Mouse (Mus musculus) forebrain, embryonic 10.5 days (tissue): ENCODE results near the gene Helz2. TPM values are rescaled to one million over a fixed set of nuclear protein-coding genes. Genes with fewer than 3 reads are reported as not detected.
"Not testable (repeated sequence)": the region's sequence is repeated elsewhere in the genome, so short reads cannot be mapped to it uniquely, and the experiment has no call there.

Source experiments
- DNase-seq: peaks from one replicate; pipeline ENCODE4 v3.0.0-alpha.2; 2017; ENCODE audit warnings: low spot score; ENCODE audit errors: extremely low spot score
- H3K27ac ChIP-seq: fragments of 300-500 bp; sonication (generic); 2 replicates; pipeline ENCODE4 v1.5.1; 2016; ENCODE audit warnings: mild to moderate bottlenecking
- H3K27me3 ChIP-seq: fragments of 300-500 bp; sonication (generic); 2 replicates; pipeline ENCODE4 v1.6.1; 2016; ENCODE audit warnings: mild to moderate bottlenecking; ENCODE audit not compliant: poor library complexity, severe bottlenecking
- H3K36me3 ChIP-seq: fragments of 300-500 bp; sonication (generic); replicated peaks from 2 replicates; pipeline ENCODE4 v1.6.1; 2016; ENCODE audit warnings: mild to moderate bottlenecking, moderate library complexity
- H3K4me1 ChIP-seq: fragments of 300-500 bp; sonication (generic); 2 replicates; pipeline ENCODE4 v1.6.1; 2016
- H3K4me3 ChIP-seq: fragments of 300-500 bp; sonication (generic); 2 replicates; pipeline ENCODE4 v1.5.1; 2016; ENCODE audit warnings: mild to moderate bottlenecking, moderate library complexity
- H3K9me3 ChIP-seq: fragments of 300-500 bp; sonication (generic); 2 replicates; pipeline ENCODE4 v1.6.1; 2016; ENCODE audit warnings: mild to moderate bottlenecking, moderate library complexity
- WGBS: fragments of 180-500 bp; shearing (Covaris S2); methylation state at CpG from one replicate; pipeline ENCODE4 v1.1.7; 2016; 5-methylcytosine and 5-hydroxymethylcytosine counted together
- polyA plus RNA-seq: library from polyadenylated mRNA; unstranded; fragments of >200 nt; fragmentation: Nextera tagmentation; extraction: Ambion mirVana; gene quantifications from 2 replicates; pipeline ENCODE4 v1.2.1, GENCODE M21; 2016

Helz2 gene
- 0.69 and 0.77 TPM in 2 replicates for polyA plus RNA-seq

GRCm38 (mm10) chr2:181241602-181242313 is at the start of gene Helz2:
Helz2 (minus strand) TSS chr2:181242027.
- Histone ChIP-seq H3K27ac (peak within 1 kb of the TSS; percentile 71), H3K4me1 (peaks cover 34% of the 10 kb centered on the region), H3K27me3 (no peaks in the 10 kb centered on the region), H3K9me3 (no peaks in the 10 kb centered on the region), H3K4me3 (peak within 1 kb of the TSS; percentile 50), H3K36me3 (no peaks in the 10 kb centered on the region)
- WGBS: 14% methylated on average over 16 of the region's 16 CpGs
- DNase-seq: peak; percentile 31

DNA sequence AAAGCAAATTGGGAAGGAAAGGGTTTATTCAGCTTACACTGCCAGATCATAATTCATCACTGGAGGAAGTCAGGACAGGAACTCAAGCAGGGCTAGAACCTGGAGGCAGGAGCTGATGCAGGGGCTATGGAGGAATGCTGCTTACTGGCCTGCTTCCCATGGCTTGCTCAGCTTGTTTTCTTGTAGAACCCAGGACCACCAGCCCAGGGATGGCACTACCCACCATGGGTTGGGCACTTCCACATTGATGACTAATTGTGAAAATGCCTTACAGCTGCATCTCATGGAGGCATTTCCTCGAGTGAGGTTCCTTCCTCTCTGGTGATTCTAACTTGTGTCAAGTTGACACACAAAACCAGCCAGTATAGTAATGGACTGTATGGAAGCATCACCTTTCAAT is 49.1 kb upstream of the Helz2 start:
- WGBS: 79% methylated on average over 1 of the region's 1 CpGs
- no peaks in the 10 kb centered on the region for H3K9me3 ChIP-seq

GRCm38 (mm10) chr2:181288691-181289090 is 46.9 kb upstream of the Helz2 start:
- peaks cover 28% of the 10 kb centered on the region for H3K36me3 ChIP-seq
- 84% methylated on average over 3 of the region's 3 CpGs for WGBS
- no peak for DNase-seq
- peaks cover 25% of the 10 kb centered on the region for H3K4me1 ChIP-seq
- H3K4me3 ChIP-seq: peak overlapping the region; percentile 75
- no peaks in the 10 kb centered on the region for H3K9me3 ChIP-seq
- H3K27ac ChIP-seq: 0 out of 2 replicates have a peak overlapping the region, but pooled peaks have one; percentile 98
- H3K27me3 ChIP-seq: no peaks in the 10 kb centered on the region

More for the DNA sequence above, 49.1 kb upstream of the Helz2 start:
- Histone ChIP-seq H3K27me3 (no peaks in the 10 kb centered on the region), H3K36me3 (peaks cover 14% of the 10 kb centered on the region), H3K27ac (no peak overlapping the region), H3K4me1 (peaks cover 25% of the 10 kb centered on the region), H3K4me3 (no peak overlapping the region)
- DNase-seq: no peak

- WGBS: 9% methylated on average over 38 of the region's 38 CpGs
- DNase-seq: peak; percentile 91
- not testable (repeated sequence) for H3K27me3 ChIP-seq, H3K9me3 ChIP-seq
- Histone ChIP-seq H3K27ac (peak within 1 kb of the TSS; percentile 98), H3K36me3 (peaks cover 34% of the 10 kb centered on the region), H3K4me3 (peak within 1 kb of the TSS; percentile 75), H3K4me1 (peaks cover 25% of the 10 kb centered on the region)
These were observed 46.1 kb upstream of the Helz2 start, which contains the start of gene Gmeb2 for GRCm38 (mm10) chr2:181287958-181288350. Gmeb2 (minus strand) TSS chr2:181288035.

GRCm38 (mm10) chr2:181287338-181287957 is 45.6 kb upstream of the Helz2 start:
- WGBS: 2% methylated on average over 56 of the region's 71 CpGs

GRCm38 (mm10) chr2:181286629-181287337 is 45.0 kb upstream of the Helz2 start:
- H3K27me3 ChIP-seq: no peaks in the 10 kb centered on the region
- H3K27ac ChIP-seq: peak overlapping the region; percentile 98
- peak overlapping the region; percentile 75 for H3K4me3 ChIP-seq
- peaks cover 45% of the 10 kb centered on the region for H3K36me3 ChIP-seq
- DNase-seq: no peak
- 62% methylated on average over 6 of the region's 6 CpGs for WGBS
- no peaks in the 10 kb centered on the region for H3K9me3 ChIP-seq
- H3K4me1 ChIP-seq: peaks cover 25% of the 10 kb centered on the region

More at GRCm38 (mm10) chr2:181287338-181287957, 45.6 kb upstream of the Helz2 start:
- Histone ChIP-seq H3K27ac (peak overlapping the region; percentile 98), H3K4me1 (peaks cover 25% of the 10 kb centered on the region), H3K27me3 (no peaks in the 10 kb centered on the region), H3K4me3 (peak overlapping the region; percentile 75), H3K36me3 (peaks cover 38% of the 10 kb centered on the region), H3K9me3 (no peaks in the 10 kb centered on the region)
- peak; percentile 85 for DNase-seq

DNA sequence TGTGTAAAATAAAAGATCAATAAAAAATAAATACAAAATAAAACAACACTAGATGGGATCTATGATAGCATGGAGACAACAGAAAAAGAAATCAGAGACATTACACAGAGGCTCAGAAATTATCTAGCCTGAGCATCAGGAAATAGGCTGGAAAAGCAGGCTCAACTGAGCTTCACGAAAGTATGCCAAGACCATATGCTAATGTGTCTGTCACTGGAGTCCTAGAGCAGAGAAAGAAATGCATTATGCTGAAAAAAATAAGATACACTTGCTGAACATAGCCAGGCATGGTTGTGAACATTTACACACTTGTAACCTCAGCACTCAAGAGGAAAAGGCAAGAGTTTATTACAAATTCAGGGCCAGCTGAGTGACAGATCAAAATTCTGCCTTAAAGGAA is 38.1 kb upstream of the Helz2 start:
- Histone ChIP-seq H3K9me3 (no peaks in the 10 kb centered on the region), H3K27me3 (no peaks in the 10 kb centered on the region), H3K36me3 (peaks cover 89% of the 10 kb centered on the region), H3K4me1 (no peaks in the 10 kb centered on the region), H3K27ac (no peak overlapping the region), H3K4me3 (no peak overlapping the region)
- 98% methylated on average over 1 of the region's 1 CpGs for WGBS
- DNase-seq: no peak

DNA sequence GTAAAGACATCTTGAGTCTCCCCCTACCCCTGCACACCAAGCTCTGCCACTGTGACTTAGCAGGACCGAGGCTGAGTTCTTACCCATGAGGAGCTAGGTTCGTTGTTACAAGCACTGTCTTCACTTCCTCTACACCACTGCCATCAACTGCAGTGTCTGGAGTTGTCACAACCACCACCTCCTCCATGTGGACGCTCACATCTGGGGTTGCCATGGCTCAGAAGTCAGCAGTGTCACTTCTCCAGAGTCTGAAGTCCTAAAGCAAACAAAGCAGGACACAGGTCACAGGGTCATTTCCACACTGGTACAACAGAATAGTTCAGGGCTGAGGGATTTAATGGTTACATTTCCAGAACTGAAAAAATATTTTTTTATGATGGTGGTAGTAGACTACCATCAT is 36.0 kb upstream of the Helz2 start:
- no peak overlapping the region for H3K4me3 ChIP-seq
- no peak overlapping the region for H3K27ac ChIP-seq
- peaks cover 90% of the 10 kb centered on the region for H3K36me3 ChIP-seq
- H3K27me3 ChIP-seq: no peaks in the 10 kb centered on the region
- no peak for DNase-seq
- H3K4me1 ChIP-seq: no peaks in the 10 kb centered on the region
- H3K9me3 ChIP-seq: no peaks in the 10 kb centered on the region
- WGBS: 88% methylated on average over 3 of the region's 3 CpGs

- H3K4me1 ChIP-seq: no peaks in the 10 kb centered on the region
- no peak overlapping the region for H3K27ac ChIP-seq
- no peaks in the 10 kb centered on the region for H3K27me3 ChIP-seq
- no peaks in the 10 kb centered on the region for H3K9me3 ChIP-seq
- 89% methylated on average over 1 of the region's 1 CpGs for WGBS
- H3K36me3 ChIP-seq: peaks cover 87% of the 10 kb centered on the region
- no peak overlapping the region for H3K4me3 ChIP-seq
- no peak for DNase-seq
These were observed 34.9 kb upstream of the Helz2 start for GRCm38 (mm10) chr2:181276766-181277165.

DNA sequence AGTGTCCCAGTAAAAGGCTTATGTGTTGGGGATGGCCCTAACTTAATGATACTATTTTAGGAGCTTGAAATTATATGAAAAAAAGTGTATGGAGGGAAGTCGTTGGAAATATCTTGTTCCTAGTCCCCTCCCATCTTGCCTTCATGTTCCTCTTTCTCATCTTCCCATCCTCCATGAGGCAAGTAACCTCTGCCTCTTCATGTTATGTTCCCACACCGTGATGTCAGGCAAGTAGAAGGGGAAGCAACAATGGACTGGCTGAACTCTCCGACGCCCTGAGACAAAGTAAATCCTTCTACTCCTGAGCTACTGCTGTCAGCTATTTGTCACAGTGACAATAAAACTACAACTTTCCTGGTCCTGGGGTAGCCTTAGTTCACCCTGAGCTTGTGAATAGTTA is 32.8 kb upstream of the Helz2 start:
- no peak for DNase-seq
- peaks cover 92% of the 10 kb centered on the region for H3K36me3 ChIP-seq
- H3K27me3 ChIP-seq: no peaks in the 10 kb centered on the region
- no peak overlapping the region for H3K27ac ChIP-seq
- no peak overlapping the region for H3K4me3 ChIP-seq
- no peaks in the 10 kb centered on the region for H3K4me1 ChIP-seq
- 91% methylated on average over 4 of the region's 4 CpGs for WGBS
- H3K9me3 ChIP-seq: no peaks in the 10 kb centered on the region

- Histone ChIP-seq H3K4me3 (no peak overlapping the region), H3K27me3 (no peaks in the 10 kb centered on the region), H3K27ac (no peak overlapping the region), H3K4me1 (no peaks in the 10 kb centered on the region), H3K36me3 (peaks cover 92% of the 10 kb centered on the region), H3K9me3 (no peaks in the 10 kb centered on the region)
- DNase-seq: no peak
- 100% methylated on average over 2 of the region's 2 CpGs for WGBS
These were observed 32.0 kb upstream of the Helz2 start for GRCm38 (mm10) chr2:181273829-181274228.

DNA sequence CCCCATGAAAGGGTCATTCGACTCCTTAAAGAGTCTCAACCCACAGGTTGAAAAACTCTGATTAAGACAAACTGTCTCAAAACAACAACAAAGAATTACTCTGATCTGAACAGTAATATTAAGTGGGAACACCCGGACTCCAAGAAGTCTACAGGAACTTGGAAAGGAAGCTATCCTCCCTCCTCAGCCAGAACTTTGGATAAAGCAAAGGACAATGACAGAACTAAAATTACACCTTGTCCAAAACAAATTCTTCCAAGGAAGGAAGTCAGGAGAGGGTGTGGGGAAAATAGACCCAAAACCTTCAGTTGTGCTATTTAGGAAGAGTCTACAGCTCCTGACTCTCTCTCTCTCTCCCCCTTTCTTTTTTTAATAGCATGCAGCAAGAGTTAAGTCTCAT is 30.3 kb upstream of the Helz2 start:
- no peaks in the 10 kb centered on the region for H3K4me1 ChIP-seq
- DNase-seq: no peak
- WGBS: 83% methylated on average over 2 of the region's 2 CpGs
- no peak overlapping the region for H3K4me3 ChIP-seq
- no peaks in the 10 kb centered on the region for H3K27me3 ChIP-seq
- H3K36me3 ChIP-seq: peaks cover 92% of the 10 kb centered on the region
- H3K9me3 ChIP-seq: no peaks in the 10 kb centered on the region
- H3K27ac ChIP-seq: no peak overlapping the region

- Histone ChIP-seq H3K9me3 (no peaks in the 10 kb centered on the region), H3K4me1 (no peaks in the 10 kb centered on the region), H3K27me3 (no peaks in the 10 kb centered on the region), H3K36me3 (peaks cover 94% of the 10 kb centered on the region), H3K27ac (no peak overlapping the region), H3K4me3 (no peak overlapping the region)
- no peak for DNase-seq
- WGBS: 97% methylated on average over 2 of the region's 2 CpGs
These were observed 25.0 kb upstream of the Helz2 start for GRCm38 (mm10) chr2:181266839-181267238.
